Mouse (Mus musculus) embryonic facial prominence, embryonic 10.5 days (tissue): ENCODE measurements around the gene Lrrc71. TPM values are rescaled to one million over a fixed set of nuclear protein-coding genes. Genes with fewer than 3 reads are reported as not detected.

ENCODE experiments used
- DNase-seq: peaks from one replicate; pipeline ENCODE4 v3.0.0-alpha.2; 2017; ENCODE audit warnings: low spot score
- H3K27ac ChIP-seq: fragments of 300-500 bp; sonication (generic); replicated peaks from 2 replicates; pipeline ENCODE4 v1.5.1; 2016; ENCODE audit warnings: mild to moderate bottlenecking
- H3K27me3 ChIP-seq: fragments of 300-500 bp; sonication (generic); replicated peaks from 2 replicates; pipeline ENCODE4 v1.6.1; 2016; ENCODE audit warnings: low read depth, mild to moderate bottlenecking; ENCODE audit not compliant: poor library complexity, severe bottlenecking
- H3K36me3 ChIP-seq: fragments of 300-500 bp; sonication (generic); replicated peaks from 2 replicates; pipeline ENCODE4 v1.6.1; 2016; ENCODE audit warnings: mild to moderate bottlenecking, moderate library complexity
- H3K4me1 ChIP-seq: fragments of 300-500 bp; sonication (generic); 2 replicates; pipeline ENCODE4 v1.6.1; 2016
- H3K4me3 ChIP-seq: fragments of 300-500 bp; sonication (generic); 2 replicates; pipeline ENCODE4 v1.5.1; 2016; ENCODE audit warnings: mild to moderate bottlenecking, moderate library complexity
- H3K9me3 ChIP-seq: fragments of 300-500 bp; sonication (generic); 2 replicates; pipeline ENCODE4 v1.6.1; 2016; ENCODE audit warnings: mild to moderate bottlenecking
- WGBS: fragments of 180-500 bp; shearing (Covaris S2); methylation state at CpG from one replicate; pipeline ENCODE4 v1.1.7; 2016; 5-methylcytosine and 5-hydroxymethylcytosine counted together
- polyA plus RNA-seq: library from polyadenylated mRNA; unstranded; fragments of >200 nt; fragmentation: Nextera tagmentation; extraction: Ambion mirVana; gene quantifications from 2 replicates; pipeline ENCODE4 v1.2.1, GENCODE M21; 2016

The Lrrc71 gene
- polyA plus RNA-seq = 0.28 and 0.41 TPM in 2 replicates

DNA sequence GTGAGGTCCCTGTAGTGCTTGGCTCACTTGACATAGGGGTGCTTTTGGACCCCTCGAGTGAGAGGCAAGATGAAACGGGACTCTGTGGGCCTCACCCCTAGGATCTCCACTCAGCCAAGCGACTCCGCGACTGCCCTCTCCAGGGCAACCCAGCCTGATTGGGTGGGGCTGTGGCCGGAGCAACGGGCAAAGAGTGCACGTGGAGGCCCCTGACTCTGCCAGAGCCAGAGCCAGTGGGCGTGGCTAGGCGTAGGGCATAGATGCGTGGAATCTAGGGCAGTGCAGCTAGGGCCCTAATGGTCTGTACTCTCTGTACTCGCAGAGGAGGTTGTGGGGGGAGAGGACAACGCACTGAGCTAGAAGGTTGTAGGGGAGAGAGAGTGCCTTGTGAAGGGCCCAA is at the start of gene Lrrc71:
Lrrc71 (minus strand) TSS at position 195 of the 400 bp plus-strand sequence.
- peaks cover 22% of the 10 kb centered on the region for H3K4me1 ChIP-seq
- WGBS = 52% methylated on average over 13 of the region's 13 CpGs
- no peak for DNase-seq
- H3K4me3 ChIP-seq = no peak within 1 kb of the TSS
- no peak within 1 kb of the TSS for H3K27ac ChIP-seq
- H3K36me3 ChIP-seq = peaks cover 12% of the 10 kb centered on the region; the same call in 1 of the 2 replicates
- H3K9me3 ChIP-seq = no peaks in the 10 kb centered on the region
- peaks cover 39% of the 10 kb centered on the region for H3K27me3 ChIP-seq

DNA sequence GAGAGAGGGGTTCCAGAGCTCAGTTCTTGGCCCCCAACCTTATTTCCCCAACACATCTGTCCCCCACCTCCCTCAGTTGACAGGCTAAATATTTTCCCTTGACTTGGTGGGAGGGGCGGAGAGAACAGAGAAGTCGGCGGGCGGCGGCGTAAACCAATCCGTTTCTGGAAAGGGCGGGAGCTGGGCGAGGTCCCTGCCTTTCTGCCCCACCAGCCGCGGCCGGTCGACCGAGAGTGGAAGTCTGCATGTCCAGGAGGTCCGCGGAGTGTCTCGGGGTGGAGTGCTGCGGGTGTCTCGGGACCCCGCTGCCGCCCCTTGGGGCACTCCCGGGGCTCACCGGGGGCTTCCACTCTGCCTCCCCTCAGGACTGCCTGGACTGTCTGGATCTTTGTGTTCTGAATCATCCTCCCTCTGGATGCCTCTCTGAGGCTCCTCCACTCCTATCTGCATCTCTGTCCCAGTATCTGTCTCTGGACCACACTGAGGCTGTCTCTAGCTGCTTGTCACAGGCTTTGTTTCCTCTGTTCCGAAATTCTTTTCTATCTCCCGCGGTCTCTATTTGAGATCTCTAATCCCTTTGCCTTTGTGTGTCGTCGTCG is 48.4 kb upstream of the Lrrc71 start, which contains the start of gene Insrr:
Insrr (plus strand) TSS at position 216 of the 599 bp plus-strand sequence.
- peak within 1 kb of the TSS; percentile 59 for H3K27ac ChIP-seq
- H3K36me3 ChIP-seq = no peaks in the 10 kb centered on the region
- WGBS = under 1% methylated on average over 29 of the region's 29 CpGs
- DNase-seq = peak; percentile 64
- no peaks in the 10 kb centered on the region for H3K9me3 ChIP-seq
- peak within 1 kb of the TSS; percentile 57 for H3K4me3 ChIP-seq
- H3K27me3 ChIP-seq = peaks cover 100% of the 10 kb centered on the region
- peaks cover 47% of the 10 kb centered on the region for H3K4me1 ChIP-seq

DNA sequence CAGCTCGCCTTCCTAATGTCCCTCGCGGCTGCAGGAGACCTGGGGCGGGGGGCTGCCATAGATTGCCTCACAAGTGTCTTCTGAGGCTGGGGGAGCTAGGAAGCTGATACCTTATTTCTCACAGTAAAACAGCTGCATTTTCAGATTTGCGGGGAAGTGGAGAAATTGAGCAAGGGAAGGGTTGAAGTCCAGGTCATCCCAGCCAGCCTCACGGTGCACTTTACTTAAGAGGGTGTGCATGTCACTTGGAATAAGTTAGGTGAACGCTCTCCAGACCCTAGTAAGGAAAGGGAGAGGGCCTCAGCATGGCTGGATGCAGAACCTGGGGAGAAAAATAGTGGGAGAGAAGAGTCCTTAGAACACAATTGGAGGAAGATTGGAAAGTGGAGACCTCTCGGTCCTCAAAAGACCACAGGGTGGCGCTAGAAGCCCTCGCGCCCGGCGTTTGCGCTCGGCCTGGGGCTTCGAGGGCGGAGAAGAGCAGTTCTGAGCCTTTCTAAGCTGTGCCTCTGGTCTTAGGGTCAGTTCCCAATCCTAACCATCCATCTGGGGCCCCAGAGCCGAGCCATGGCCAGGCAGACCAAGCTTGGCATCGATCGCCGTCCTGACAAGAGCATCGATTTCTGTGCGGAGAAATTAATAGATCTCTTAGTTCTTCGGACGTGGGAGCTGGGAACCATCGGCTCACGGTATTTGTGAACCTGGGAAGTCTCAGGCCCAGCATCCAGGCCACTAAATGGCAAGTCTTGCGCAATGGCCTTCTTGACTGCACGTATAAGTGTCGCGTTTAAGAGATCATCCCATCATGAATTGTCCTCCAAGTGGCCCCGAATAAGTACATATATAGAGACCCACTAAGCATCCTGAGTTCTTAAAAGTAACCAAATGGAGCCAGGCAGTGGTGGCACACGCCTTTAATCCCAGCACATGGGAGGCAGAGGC is 47.2 kb upstream of the Lrrc71 start:
- peaks cover 54% of the 10 kb centered on the region for H3K4me1 ChIP-seq
- H3K4me3 ChIP-seq = peak overlapping the region; percentile 54
- 16% methylated on average over 33 of the region's 33 CpGs for WGBS
- H3K36me3 ChIP-seq = no peaks in the 10 kb centered on the region
- DNase-seq = peak; percentile 83
- peaks cover 100% of the 10 kb centered on the region for H3K27me3 ChIP-seq
- H3K27ac ChIP-seq = 0 out of 2 replicates have a peak overlapping the region, but pooled peaks have one; percentile 70
- H3K9me3 ChIP-seq = no peaks in the 10 kb centered on the region

DNA sequence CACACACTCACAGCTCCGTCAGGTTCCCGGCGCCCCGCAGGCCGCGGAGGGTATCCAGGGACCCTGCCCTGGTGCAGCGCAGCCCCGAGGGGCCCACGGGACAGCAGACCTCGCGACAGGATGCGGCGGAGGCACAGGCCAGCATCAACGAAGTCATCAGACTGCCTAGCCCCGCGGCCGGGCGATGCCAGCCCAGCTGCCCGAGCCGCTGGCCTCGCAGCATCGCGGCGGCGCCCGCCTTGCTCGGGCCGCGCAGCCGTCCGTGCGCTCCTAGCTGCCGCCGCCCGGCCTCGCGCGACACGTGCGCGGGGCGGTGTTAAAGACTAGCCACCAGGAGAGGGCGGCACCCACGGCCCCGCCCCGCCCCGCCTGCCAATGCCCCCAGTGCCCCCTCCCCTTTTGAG is 46.5 kb upstream of the Lrrc71 start, which contains the start of gene Ntrk1:
Ntrk1 (minus strand) TSS at position 241 of the 404 bp plus-strand sequence.
- no peaks in the 10 kb centered on the region for H3K36me3 ChIP-seq
- H3K4me3 ChIP-seq = peak within 1 kb of the TSS; percentile 54
- under 1% methylated on average over 47 of the region's 47 CpGs for WGBS
- no peaks in the 10 kb centered on the region for H3K9me3 ChIP-seq
- peak; percentile 57 for DNase-seq
- H3K27ac ChIP-seq = peak within 1 kb of the TSS; percentile 70; the same call in 1 of the 2 replicates
- peaks cover 60% of the 10 kb centered on the region for H3K4me1 ChIP-seq
- H3K27me3 ChIP-seq = peaks cover 100% of the 10 kb centered on the region

DNA sequence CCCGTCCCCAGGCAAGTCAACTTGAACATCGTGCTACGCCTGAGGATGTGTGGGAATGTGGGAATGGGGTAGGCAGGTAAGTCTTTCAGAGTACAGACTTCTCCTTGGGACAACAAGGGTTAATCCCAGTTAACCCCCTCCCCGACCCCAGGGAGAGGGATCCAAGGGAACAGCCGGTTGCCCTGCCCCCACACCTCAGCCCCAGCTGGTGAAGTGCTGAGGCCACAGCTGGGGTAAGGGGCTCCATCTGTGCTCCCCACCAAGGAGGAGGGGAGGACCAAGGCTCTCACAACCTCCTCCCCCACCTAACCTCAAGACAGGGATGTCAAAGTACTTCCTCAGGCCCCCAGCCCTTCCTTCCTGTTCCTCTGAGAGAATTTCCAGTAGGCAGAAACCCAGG is 41.3 kb upstream of the Lrrc71 start:
- Histone ChIP-seq H3K4me1 (peaks cover 46% of the 10 kb centered on the region), H3K27ac (0 out of 2 replicates have a peak overlapping the region, but pooled peaks have one; percentile 19), H3K9me3 (no peaks in the 10 kb centered on the region), H3K36me3 (no peaks in the 10 kb centered on the region), H3K27me3 (peaks cover 64% of the 10 kb centered on the region), H3K4me3 (peak overlapping the region; percentile 25; the same call in 1 of the 2 replicates)
- peak; percentile 56 for DNase-seq
- 24% methylated on average over 5 of the region's 5 CpGs for WGBS

DNA sequence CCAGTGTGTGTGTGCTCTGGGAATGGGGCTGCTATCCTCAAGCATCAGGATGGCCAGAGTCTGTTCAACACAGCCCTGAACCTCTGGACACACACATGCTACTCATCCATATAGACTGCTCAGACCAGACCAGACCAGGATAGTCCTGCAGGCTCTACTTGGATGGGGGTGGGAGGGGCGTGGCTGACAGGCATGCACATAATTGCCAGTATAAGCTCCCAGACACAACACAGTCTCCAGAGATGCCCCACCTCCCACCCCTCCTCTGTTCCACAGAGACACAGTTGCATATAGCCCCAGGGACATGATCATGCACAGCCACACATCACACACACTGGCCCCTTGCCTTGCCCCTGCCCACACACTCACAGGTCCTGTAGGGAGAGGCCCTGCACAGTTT is 40.8 kb upstream of the Lrrc71 start:
- no peak overlapping the region for H3K4me3 ChIP-seq

DNA sequence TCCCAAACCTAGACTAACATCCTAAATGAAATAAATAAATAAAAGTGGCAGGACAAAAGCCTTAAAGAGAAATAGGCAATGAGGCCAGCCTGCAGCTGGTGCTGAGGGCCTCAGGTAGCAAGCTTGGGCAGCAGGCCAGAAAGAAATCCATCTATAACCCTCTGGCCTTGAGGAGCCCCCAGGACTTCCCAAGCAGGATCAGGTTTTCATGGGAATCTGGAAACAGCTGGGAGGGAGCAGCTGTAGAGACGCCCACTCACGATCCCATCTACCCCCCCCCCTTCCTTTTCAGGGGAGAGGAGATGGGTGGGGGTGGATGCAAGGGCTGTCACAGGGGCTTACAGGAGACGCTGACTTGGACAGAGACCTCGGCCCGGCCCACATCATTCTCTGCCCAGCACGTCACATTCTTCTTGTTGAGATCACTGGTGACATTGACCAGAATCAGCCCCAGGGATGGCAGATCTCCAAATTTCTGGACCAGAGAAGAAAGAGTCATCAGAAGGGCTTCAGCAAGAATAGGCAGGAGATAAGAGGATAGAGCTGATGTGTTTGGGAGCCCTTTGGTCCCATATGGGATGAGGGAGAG is 37.3 kb upstream of the Lrrc71 start:
- Histone ChIP-seq H3K36me3 (no peaks in the 10 kb centered on the region), H3K4me3 (no peak overlapping the region), H3K4me1 (peaks cover 42% of the 10 kb centered on the region), H3K27me3 (peaks cover 40% of the 10 kb centered on the region), H3K27ac (no peak overlapping the region), H3K9me3 (no peaks in the 10 kb centered on the region)
- 74% methylated on average over 6 of the region's 6 CpGs for WGBS
- no peak for DNase-seq

More for the DNA sequence above, 40.8 kb upstream of the Lrrc71 start:
- peaks cover 59% of the 10 kb centered on the region for H3K27me3 ChIP-seq
- peak overlapping the region; percentile 19; the same call in 1 of the 2 replicates for H3K27ac ChIP-seq
- H3K36me3 ChIP-seq = no peaks in the 10 kb centered on the region
- DNase-seq = no peak
- 47% methylated on average over 1 of the region's 1 CpGs for WGBS
- no peaks in the 10 kb centered on the region for H3K9me3 ChIP-seq
- H3K4me1 ChIP-seq = peaks cover 41% of the 10 kb centered on the region

DNA sequence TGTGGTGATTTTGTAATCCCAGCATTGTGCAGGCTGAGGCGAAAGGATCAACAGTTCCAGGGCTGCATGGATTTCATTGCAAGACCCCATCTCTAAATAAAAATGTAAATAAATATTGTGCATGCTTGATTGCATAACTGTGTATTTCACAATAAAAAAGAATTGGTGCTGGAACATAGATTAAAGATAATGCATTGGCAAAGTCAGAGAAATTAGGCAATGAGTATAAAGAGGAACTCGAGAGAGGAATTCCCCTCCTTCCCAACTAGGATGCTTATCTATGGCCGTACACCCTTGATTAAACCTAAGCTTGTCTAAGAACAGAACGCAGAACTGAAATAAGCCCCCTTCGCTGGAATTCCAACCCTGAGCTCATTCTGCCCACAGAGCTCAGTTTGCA is 36.7 kb upstream of the Lrrc71 start:
- WGBS = 84% methylated on average over 5 of the region's 5 CpGs
- no peak overlapping the region for H3K27ac ChIP-seq
- no peak overlapping the region for H3K4me3 ChIP-seq
- H3K9me3 ChIP-seq = no peaks in the 10 kb centered on the region
- H3K27me3 ChIP-seq = peaks cover 40% of the 10 kb centered on the region
- peaks cover 39% of the 10 kb centered on the region for H3K4me1 ChIP-seq
- DNase-seq = no peak
- H3K36me3 ChIP-seq = no peaks in the 10 kb centered on the region

DNA sequence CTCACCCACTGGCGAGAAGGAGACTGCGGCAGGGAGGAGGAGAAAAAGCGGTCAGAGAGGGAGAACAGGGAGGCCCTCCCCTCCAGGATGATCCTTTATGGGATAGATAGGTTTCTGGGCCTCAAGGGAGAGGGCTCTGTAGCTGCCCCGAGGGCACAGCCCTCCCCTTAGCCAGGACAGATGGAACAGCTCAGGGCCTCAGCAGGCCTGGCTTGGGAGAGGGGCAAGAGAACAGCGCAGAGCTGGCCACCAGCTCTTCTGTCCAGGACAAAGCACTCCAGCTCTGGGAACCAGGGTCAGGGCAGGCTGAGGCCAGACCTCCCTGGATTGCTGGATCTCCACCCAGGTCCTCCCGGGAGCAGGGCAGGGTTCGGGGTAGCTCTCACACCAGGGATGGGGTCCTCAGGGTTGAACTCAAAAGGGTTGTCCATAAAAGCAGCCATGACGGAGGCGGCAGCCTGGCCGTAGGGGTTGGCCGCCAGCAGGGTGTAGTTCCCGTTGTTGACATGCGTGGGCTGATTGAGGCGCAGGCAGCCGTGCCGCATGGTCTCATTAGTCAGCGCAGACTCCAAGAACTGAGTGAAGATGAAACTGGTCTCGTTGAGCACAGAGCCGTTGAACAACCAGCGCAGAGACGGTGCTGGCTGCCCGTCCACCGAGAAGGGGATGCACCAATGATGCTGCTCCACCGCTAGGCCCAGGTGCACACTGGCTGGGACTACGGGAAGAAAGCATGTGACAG is 35.0 kb upstream of the Lrrc71 start:
- DNase-seq = no peak
- H3K27me3 ChIP-seq = peaks cover 48% of the 10 kb centered on the region
- no peak overlapping the region for H3K4me3 ChIP-seq
- peak overlapping the region; percentile 31 for H3K27ac ChIP-seq
- H3K4me1 ChIP-seq = peaks cover 38% of the 10 kb centered on the region
- H3K9me3 ChIP-seq = no peaks in the 10 kb centered on the region
- H3K36me3 ChIP-seq = no peaks in the 10 kb centered on the region
- 87% methylated on average over 25 of the region's 25 CpGs for WGBS

DNA sequence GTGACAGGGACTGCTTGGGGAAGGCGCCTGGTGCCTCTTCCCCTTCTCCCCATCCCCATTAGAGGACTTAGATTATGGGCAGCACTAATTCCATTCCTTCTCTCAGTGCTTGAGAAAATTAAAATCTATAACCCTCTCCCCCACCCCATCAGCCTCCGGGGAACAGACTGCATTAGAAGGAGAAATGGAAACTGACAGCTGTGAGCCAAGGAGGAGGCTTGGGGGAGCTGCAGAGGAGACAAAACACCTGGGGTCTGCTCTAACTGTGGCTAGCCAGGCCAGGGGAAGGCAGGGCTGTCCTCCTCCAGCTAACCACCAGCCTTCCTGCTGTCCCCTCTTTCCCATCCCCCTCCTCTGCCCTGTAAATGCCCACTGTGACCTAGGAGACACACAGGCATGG is 30.7 kb upstream of the Lrrc71 start:
- Histone ChIP-seq H3K36me3 (no peaks in the 10 kb centered on the region), H3K27me3 (peaks cover 81% of the 10 kb centered on the region), H3K4me1 (peaks cover 41% of the 10 kb centered on the region), H3K4me3 (no peak overlapping the region), H3K27ac (no peak overlapping the region), H3K9me3 (no peaks in the 10 kb centered on the region)
- WGBS = 27% methylated on average over 2 of the region's 2 CpGs
- DNase-seq = no peak

DNA sequence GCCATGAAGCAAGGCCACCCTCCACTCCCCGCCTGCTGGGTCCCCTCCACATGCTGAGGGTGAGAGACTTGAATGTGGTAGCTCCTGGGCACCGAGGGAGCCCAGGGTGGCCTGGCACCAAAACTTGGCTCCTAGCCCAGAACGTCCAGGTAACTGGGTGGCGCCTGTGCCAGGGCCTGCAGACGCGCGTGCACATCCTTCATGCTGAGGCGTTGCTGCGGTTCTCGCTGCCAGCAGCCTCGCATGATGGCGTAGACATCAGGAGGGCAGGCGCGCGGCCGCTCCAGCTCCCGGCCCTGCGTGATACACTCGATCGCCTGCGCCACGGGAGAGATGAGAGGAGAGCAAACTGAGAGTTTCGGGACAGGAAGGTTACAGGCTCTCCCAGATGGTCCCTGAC is 29.9 kb upstream of the Lrrc71 start:
- Histone ChIP-seq H3K36me3 (no peaks in the 10 kb centered on the region), H3K27me3 (peaks cover 89% of the 10 kb centered on the region), H3K4me1 (peaks cover 42% of the 10 kb centered on the region), H3K27ac (no peak overlapping the region), H3K4me3 (no peak overlapping the region), H3K9me3 (no peaks in the 10 kb centered on the region)
- no peak for DNase-seq
- WGBS = 56% methylated on average over 23 of the region's 23 CpGs

DNA sequence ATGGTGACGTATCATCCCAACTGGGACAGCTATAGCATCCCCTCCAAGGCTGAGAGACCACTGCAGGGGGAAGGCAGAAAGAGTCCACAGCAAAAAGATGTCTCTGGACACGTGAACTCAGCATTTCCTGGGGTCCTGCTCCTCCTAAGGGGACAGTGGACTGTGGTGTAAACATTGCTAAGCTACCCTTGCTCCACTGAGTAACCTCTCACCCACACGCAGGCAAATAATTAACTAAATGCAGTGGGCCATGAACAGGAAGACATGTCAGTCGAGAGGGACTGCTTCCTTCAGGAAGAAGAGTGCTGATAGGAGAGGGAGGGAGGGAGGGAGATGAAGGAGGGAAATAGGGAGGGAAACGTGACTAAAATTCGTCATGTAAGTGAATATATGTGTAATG is 22.7 kb upstream of the Lrrc71 start:
- Histone ChIP-seq H3K36me3 (no peaks in the 10 kb centered on the region), H3K27me3 (peaks cover 93% of the 10 kb centered on the region), H3K9me3 (no peaks in the 10 kb centered on the region), H3K4me3 (no peak overlapping the region), H3K27ac (no peak overlapping the region), H3K4me1 (peaks cover 45% of the 10 kb centered on the region)
- 50% methylated on average over 6 of the region's 6 CpGs for WGBS
- DNase-seq = no peak
